Mouse (Mus musculus) liver, postnatal 0 days (tissue): ENCODE measurements around the gene Dact3. TPM values are rescaled to one million over a fixed set of nuclear protein-coding genes. Genes with fewer than 3 reads are reported as not detected.

ENCODE experiments used
- ATAC-seq: fragments of 200-750 bp; cut with Nextera tagmentation; 2 replicates; pipeline ENCODE4 v1.8.0; 2017; ENCODE audit warnings: mild to moderate bottlenecking, moderate library complexity
- DNase-seq: peaks from one replicate; pipeline ENCODE4 v3.0.0-alpha.2; 2016
- H3K27ac ChIP-seq: fragments of 300-500 bp; sonication (generic); 2 replicates; pipeline ENCODE4 v1.5.1; 2014; ENCODE audit warnings: antibody characterized with exemption, moderate library complexity, mild to moderate bottlenecking, low read depth
- H3K27me3 ChIP-seq: fragments of 300-500 bp; sonication (generic); 2 replicates; pipeline ENCODE4 v1.6.1; 2014; ENCODE audit warnings: low read length, control low read depth, mixed read lengths; ENCODE audit not compliant: insufficient read depth
- H3K36me3 ChIP-seq: fragments of 300-500 bp; sonication (generic); replicated peaks from 2 replicates; pipeline ENCODE4 v1.6.1; 2014; ENCODE audit warnings: mild to moderate bottlenecking, control low read depth, low read length, moderate library complexity, mixed read lengths; ENCODE audit not compliant: insufficient read depth
- H3K4me1 ChIP-seq: fragments of 300-500 bp; sonication (generic); 2 replicates; pipeline ENCODE4 v1.6.1; 2014; ENCODE audit warnings: antibody characterized with exemption, mild to moderate bottlenecking, control low read depth; ENCODE audit not compliant: insufficient read depth
- H3K4me2 ChIP-seq: fragments of 300-500 bp; sonication (generic); 2 replicates; pipeline ENCODE4 v1.6.1; 2014; ENCODE audit warnings: low read depth, mild to moderate bottlenecking, low read length, moderate library complexity, mixed read lengths
- H3K4me3 ChIP-seq: fragments of 300-500 bp; sonication (generic); 2 replicates; pipeline ENCODE4 v1.5.1; 2014; ENCODE audit warnings: low read depth, low read length
- H3K9ac ChIP-seq: fragments of 300-500 bp; sonication (generic); replicated peaks from 2 replicates; pipeline ENCODE4 v1.6.1; 2014; ENCODE audit warnings: mild to moderate bottlenecking, moderate library complexity
- H3K9me3 ChIP-seq: fragments of 300-500 bp; sonication (generic); 2 replicates; pipeline ENCODE4 v1.6.1; 2016; ENCODE audit warnings: mild to moderate bottlenecking, control low read depth, low read length, mixed read lengths
- CTCF ChIP-seq: sonication (generic); IDR thresholded peaks from 2 replicates; pipeline ENCODE4 v1.5.1; 2016; ENCODE audit warnings: antibody characterized with exemption, low read depth
- EP300 ChIP-seq: IDR thresholded peaks from 2 replicates; pipeline ENCODE4 v1.6.1; 2016; ENCODE audit warnings: antibody characterized with exemption, low read depth, mild to moderate bottlenecking
- WGBS: fragments of 180-500 bp; shearing (Covaris S2); extraction: QIAGEN DNeasy Blood & Tissue Kit; methylation state at CpG from one replicate; pipeline ENCODE4 v1.1.7; 2014; ENCODE audit not compliant: insufficient replicate concordance; 5-methylcytosine and 5-hydroxymethylcytosine counted together
- polyA plus RNA-seq: library from polyadenylated mRNA; unstranded; fragments of >200 nt; fragmentation: Nextera tagmentation; extraction: Ambion mirVana; gene quantifications from 2 replicates; pipeline ENCODE4 v1.2.1, GENCODE M21; 2015

Gene Dact3
- polyA plus RNA-seq, 1 experiment from 2014 or later = 0.09 TPM

DNA sequence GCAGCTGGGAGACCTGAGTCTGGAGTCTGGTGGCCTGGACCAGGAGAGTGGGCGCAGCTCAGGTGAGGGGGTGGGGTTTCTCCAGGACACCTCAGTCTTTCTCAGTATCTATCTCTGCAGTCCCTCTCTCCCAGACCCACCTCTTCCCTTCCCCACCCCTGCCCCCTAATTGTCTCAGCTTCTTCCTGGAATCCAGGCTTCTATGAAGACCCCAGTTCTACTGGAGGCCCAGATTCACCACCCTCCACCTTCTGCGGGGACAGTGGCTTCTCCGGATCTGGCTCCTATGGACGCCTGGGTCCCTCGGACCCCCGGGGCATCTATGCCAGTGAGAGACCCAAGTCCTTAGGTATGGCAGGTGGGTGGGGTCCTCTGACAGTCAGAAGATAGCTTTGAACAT, 8.0 kb downstream of the Dact3 start:
- Histone ChIP-seq H3K9ac (no peak overlapping the region), H3K4me3 (no peak overlapping the region), H3K9me3 (peaks cover 11% of the 10 kb centered on the region), H3K36me3 (no peaks in the 10 kb centered on the region), H3K27me3 (peaks cover 35% of the 10 kb centered on the region), H3K4me1 (no peaks in the 10 kb centered on the region), H3K4me2 (no peak overlapping the region), H3K27ac (no peak overlapping the region)
- 78% methylated on average over 6 of the region's 6 CpGs for WGBS
- TF ChIP-seq EP300 (no peak), CTCF (no peak)
- DNase-seq = no peak
- ATAC-seq = no peak

DNA sequence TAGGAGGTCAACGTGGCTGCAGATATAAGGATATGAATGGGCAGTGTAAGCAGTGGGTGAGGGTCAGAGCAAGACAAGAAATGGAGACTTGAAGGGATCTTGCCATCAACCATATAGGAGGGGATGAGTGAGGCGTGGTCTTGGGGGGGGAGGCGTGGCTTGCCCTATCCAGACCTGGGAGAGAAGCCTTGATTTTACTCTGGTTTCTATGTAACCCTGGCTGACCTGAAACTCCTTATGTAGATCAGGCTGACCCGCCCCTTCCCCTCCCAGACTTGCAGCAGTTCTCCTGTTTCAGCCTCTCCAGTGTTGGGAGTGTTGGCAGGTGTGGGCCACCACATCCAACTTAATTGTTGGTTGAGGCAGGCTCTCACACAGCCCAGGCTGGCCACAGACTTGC, 9.2 kb downstream of the Dact3 start:
- H3K4me3 ChIP-seq = no peak overlapping the region
- no peak overlapping the region for H3K4me2 ChIP-seq
- peaks cover 35% of the 10 kb centered on the region for H3K27me3 ChIP-seq
- H3K4me1 ChIP-seq = no peaks in the 10 kb centered on the region
- no peak overlapping the region for H3K27ac ChIP-seq
- no peak overlapping the region for H3K9ac ChIP-seq
- no peaks in the 10 kb centered on the region for H3K36me3 ChIP-seq
- DNase-seq (no peak), ATAC-seq (no peak)
- TF ChIP-seq CTCF (no peak), EP300 (no peak)
- peaks cover 11% of the 10 kb centered on the region for H3K9me3 ChIP-seq
- WGBS = 66% methylated on average over 4 of the region's 4 CpGs

DNA sequence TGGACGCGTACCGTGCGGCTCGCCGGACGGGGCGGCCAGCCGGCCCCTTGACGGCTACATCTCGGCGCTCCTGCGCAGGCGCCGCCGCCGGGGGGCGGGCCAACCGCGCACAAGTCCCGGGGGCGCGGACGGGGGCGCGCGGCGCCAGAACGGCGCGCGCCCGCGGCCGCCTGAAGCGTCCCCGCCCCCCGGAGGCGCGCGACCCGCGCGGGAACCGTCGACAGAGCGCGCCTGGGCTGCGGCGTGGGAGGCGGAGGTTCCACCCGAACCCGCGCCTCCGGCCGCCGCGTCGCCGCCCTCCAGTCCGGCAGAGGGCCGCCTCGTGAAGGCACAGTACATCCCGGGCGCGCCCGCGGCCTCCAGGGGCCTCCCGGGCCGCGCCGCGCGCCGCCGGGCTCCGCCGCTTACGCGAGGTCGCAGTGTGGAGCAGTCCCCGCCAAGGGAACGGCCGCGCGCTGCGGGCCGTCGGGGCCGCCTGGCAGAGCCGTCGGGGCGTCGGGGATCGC, 10.2 kb downstream of the Dact3 start:
- no peak for TF ChIP-seq CTCF
- TF ChIP-seq EP300 = no peak
- H3K9ac ChIP-seq = no peak overlapping the region
- peak overlapping the region; percentile 49 for H3K4me2 ChIP-seq
- no peaks in the 10 kb centered on the region for H3K36me3 ChIP-seq
- DNase-seq (no peak), ATAC-seq (peak; percentile 29)
- H3K9me3 ChIP-seq = peaks cover 11% of the 10 kb centered on the region
- 14% methylated on average over 54 of the region's 95 CpGs for WGBS
- H3K4me1 ChIP-seq = no peaks in the 10 kb centered on the region
- H3K4me3 ChIP-seq = peak overlapping the region; percentile 29
- peaks cover 37% of the 10 kb centered on the region for H3K27me3 ChIP-seq
- H3K27ac ChIP-seq = no peak overlapping the region

DNA sequence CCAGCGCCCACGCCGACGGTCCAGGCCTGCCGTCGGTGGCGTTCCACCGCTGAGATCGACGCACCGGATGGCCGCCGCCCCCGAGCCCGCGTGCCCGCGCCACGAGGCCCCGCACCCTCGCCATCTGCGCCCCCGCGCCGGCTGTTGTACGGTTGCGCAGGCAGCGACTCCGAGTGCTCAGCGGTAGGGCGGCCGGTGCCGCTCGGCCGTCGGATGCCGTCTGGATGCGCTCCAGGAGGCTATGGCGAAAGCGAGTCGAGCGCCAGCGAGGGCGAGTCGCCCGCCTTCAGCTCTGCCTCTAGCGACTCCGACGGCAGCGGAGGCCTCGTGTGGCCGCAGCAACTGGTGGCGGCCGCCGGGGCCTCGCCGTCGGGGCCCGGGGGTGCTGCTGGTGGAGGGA, 10.8 kb downstream of the Dact3 start:
- Histone ChIP-seq H3K9me3 (peaks cover 11% of the 10 kb centered on the region), H3K4me1 (no peaks in the 10 kb centered on the region), H3K9ac (no peak overlapping the region), H3K27ac (no peak overlapping the region), H3K27me3 (peaks cover 43% of the 10 kb centered on the region), H3K4me2 (no peak overlapping the region), H3K4me3 (no peak overlapping the region), H3K36me3 (no peaks in the 10 kb centered on the region)
- 41% methylated on average over 41 of the region's 59 CpGs for WGBS
- DNase-seq = no peak
- TF ChIP-seq CTCF = no peak
- TF ChIP-seq EP300 = no peak
- no peak for ATAC-seq

DNA sequence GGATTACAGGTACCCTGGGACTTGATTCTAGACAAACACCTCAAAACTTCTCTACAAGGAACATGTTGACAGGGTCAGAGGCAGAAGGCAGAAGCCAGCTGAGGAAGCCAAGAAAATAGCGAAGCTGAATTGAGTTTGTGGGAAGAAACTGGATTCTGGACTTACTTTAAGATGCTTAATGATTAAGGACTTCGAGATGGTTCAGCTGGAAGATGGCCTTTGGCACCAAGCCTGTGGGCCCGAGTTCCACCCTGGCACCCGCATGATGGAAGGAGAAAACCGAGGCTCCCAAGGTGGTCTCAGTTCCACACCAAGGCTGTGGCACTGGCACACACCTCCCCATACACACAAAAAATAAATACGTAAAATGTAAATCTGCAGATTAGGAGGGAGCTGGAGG, 15.4 kb downstream of the Dact3 start:
- 0 out of 2 replicates have a peak overlapping the region, but pooled peaks have one; percentile 37 for H3K27ac ChIP-seq
- ATAC-seq (no peak), DNase-seq (no peak)
- TF ChIP-seq EP300 = no peak
- TF ChIP-seq CTCF = no peak
- H3K36me3 ChIP-seq = no peaks in the 10 kb centered on the region
- H3K4me3 ChIP-seq = no peak overlapping the region
- H3K9ac ChIP-seq = no peak overlapping the region
- H3K27me3 ChIP-seq = peaks cover 59% of the 10 kb centered on the region
- H3K4me1 ChIP-seq = peaks cover 10% of the 10 kb centered on the region
- WGBS = 52% methylated on average over 6 of the region's 6 CpGs
- peaks cover 9% of the 10 kb centered on the region for H3K9me3 ChIP-seq
- H3K4me2 ChIP-seq = no peak overlapping the region

DNA sequence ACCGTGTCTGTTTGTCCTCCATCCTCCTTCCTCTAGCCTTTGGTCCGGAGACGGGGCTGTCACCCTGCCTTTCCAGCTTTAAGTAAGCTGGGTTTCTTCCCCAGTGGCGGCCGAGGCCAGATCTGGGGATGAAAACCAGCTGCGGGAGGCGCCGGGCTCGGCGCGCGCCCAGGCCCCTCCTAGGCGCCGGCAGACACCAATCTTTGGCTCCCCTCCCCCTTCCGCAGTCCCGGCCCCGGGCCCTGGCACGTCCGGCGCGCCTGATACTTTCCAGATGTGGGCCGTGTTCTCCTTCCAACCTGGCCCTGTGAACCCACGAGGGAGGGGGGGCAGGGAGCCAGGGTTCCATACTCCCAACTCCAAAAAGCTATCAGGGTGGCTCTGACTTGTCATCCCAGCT, 15.8 kb downstream of the Dact3 start:
- peak overlapping the region; percentile 6; the same call in 1 of the 2 replicates for H3K4me2 ChIP-seq
- no peak overlapping the region for H3K9ac ChIP-seq
- peak overlapping the region; percentile 39; the same call in 1 of the 2 replicates for H3K27ac ChIP-seq
- H3K4me1 ChIP-seq = peaks cover 10% of the 10 kb centered on the region
- no peak for TF ChIP-seq CTCF
- no peak for TF ChIP-seq EP300
- H3K4me3 ChIP-seq = no peak overlapping the region
- DNase-seq (no peak), ATAC-seq (no peak)
- no peaks in the 10 kb centered on the region for H3K36me3 ChIP-seq
- H3K9me3 ChIP-seq = peaks cover 5% of the 10 kb centered on the region
- peaks cover 55% of the 10 kb centered on the region for H3K27me3 ChIP-seq
- WGBS = 3% methylated on average over 23 of the region's 23 CpGs
